Mouse (Mus musculus) cerebellum, postnatal 25 days (tissue): Measurements from ENCODE around the gene Gm5725.
"Not testable (repeated sequence)": the region's sequence is repeated elsewhere in the genome, so short reads cannot be mapped to it uniquely, and the experiment has no call there.

ENCODE experiments used
- DNase-seq, 2 experiments: peaks; one replicate each; pipeline ENCODE4 v3.0.0; 2021; ENCODE audit warnings: mixed read lengths in 2 of 2

Gene Gm5725

DNA sequence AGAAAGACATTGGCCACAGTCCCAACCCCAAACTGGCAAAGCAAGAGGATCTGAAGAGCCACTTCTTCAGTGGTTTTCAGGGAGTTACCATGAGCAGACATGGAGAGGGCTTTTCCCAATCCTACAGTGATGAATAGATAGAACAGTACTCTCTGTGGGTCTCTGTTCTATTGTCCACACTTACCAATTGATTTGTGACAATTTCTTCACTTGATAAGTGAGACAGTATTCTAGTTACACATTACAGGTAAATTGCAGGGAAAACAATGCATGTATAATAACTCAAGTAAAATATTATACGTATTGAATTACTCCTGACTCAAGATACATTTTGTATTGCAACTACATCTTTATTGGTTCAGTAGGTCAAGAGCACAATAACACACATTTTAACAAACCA, at the start of gene Gm5725:
Gm5725 (minus strand) TSS at position 101 of the 400 bp plus-strand sequence.
- not testable (repeated sequence) for DNase-seq

DNA sequence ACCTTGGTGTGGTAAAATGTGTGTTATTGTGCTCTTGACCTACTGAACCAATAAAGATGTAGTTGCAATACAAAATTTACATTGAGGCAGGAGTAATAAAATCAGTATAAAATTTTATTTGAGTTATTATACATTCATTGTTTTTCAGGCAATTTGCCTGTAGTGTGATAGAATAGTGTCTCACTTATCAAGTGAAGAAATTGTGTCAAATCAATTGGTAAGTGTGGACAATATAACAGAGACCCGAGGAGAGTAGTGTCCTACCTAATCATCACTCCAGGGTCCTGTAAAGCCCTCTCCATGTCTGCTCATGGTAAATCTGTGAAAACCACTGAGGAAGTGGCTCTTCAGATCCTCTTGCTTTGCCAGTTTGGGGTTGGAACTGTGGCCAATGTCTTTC, 12.0 kb downstream of the Gm5725 start, which contains the start of gene Vmn1r135:
Vmn1r135 (plus strand) TSS at position 301 of the 400 bp plus-strand sequence.
- not testable (repeated sequence) for DNase-seq

DNA sequence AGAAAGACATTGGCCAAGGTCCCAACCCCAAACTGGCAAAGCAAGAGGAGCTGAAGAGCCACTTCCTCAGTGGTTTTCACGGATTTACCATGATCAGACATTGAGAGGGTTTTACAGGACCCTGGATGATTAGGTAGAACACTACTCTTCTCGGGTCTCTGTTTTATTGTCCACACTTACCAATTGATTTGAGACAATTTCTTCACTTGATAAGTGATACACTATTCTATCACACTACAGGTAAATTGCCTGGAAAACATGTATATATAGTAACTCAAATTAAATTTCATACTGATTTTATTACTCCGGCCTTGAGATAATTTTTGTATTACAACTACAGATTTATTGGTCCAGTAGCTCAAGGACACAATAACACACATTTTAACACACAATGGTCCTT, 47.4 kb downstream of the Gm5725 start, which contains the start of gene Gm4177:
Gm4177 (minus strand) TSS at position 101 of the 400 bp plus-strand sequence.
- DNase-seq, result not testable (repeated sequence)
